Mouse (Mus musculus) cerebellum, adult 2 months (tissue): ENCODE measurements at regions not wholly inside any gene's neighbourhood (a gene's known extent, or its start where the extent isn't known, plus 50 kb on each side); places are given as distances from the start of the nearest gene placed in this dataset.

Source experiments
- CTCF ChIP-seq: fragments of 200-500 bp; IDR thresholded peaks from 2 replicates; pipeline ENCODE4 v1.5.1; 2011; ENCODE audit warnings: low read depth, mild to moderate bottlenecking, control low read depth, low read length, moderate library complexity, borderline replicate concordance; ENCODE audit not compliant: insufficient read depth
- POLR2A ChIP-seq: fragments of 200-500 bp; IDR thresholded peaks from 2 replicates; pipeline ENCODE4 v1.6.1; 2011; ENCODE audit warnings: low read length, control low read depth, borderline replicate concordance; ENCODE audit not compliant: insufficient read depth

DNA sequence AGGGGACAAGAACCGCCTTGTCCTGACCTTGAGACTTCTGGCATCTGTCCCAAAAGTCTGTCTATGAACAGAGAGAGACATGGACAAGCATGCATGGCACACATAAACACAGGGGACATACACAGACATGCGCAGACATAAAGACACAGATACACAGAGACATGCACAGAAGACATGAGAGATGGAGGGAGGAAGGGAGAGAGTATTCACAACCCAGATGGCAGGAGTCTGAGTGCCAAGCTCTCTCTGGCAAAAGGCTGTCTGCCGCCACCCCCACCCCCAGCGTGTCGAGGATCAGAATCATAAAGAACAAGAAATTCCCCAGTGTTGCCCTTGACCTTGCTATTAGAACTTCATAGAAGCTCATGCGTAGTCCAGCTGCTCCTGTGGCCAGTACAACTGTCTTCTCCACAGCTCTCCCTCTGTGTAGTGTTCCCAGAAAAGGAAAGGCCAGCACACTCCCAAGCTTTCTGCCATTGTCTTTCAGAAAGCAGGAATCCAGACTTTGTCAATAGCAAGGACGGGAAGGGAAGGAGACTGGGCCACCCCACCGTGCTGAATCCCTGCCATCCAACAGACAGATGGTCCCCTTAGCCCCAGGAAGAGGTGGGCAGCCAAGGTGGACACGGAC, 99.8 kb downstream of the Ier5 start:
- TF ChIP-seq CTCF (no peak), POLR2A (no peak)
